Mouse (Mus musculus) midbrain, embryonic 10.5 days (tissue): ENCODE measurements at regions not wholly inside any gene's neighbourhood (a gene's known extent, or its start where the extent isn't known, plus 50 kb on each side); places are given as distances from the start of the nearest gene placed in this dataset.

Experiments
- DNase-seq: peaks from one replicate; pipeline ENCODE4 v3.0.0-alpha.2; 2017; ENCODE audit warnings: low spot score
- H3K27ac ChIP-seq: fragments of 300-500 bp; sonication (generic); replicated peaks from 2 replicates; pipeline ENCODE4 v1.5.1; 2016; ENCODE audit warnings: mild to moderate bottlenecking
- H3K27me3 ChIP-seq: fragments of 300-500 bp; sonication (generic); 2 replicates; pipeline ENCODE4 v1.6.1; 2016; ENCODE audit warnings: low read depth, mild to moderate bottlenecking; ENCODE audit not compliant: poor library complexity, severe bottlenecking
- H3K36me3 ChIP-seq: fragments of 300-500 bp; sonication (generic); 2 replicates; pipeline ENCODE4 v1.6.1; 2016; ENCODE audit warnings: mild to moderate bottlenecking, moderate library complexity
- H3K4me1 ChIP-seq: fragments of 300-500 bp; sonication (generic); 2 replicates; pipeline ENCODE4 v1.6.1; 2016
- H3K4me3 ChIP-seq: fragments of 300-500 bp; sonication (generic); 2 replicates; pipeline ENCODE4 v1.5.1; 2016; ENCODE audit warnings: mild to moderate bottlenecking, moderate library complexity
- H3K9me3 ChIP-seq: fragments of 300-500 bp; sonication (generic); replicated peaks from 2 replicates; pipeline ENCODE4 v1.6.1; 2016; ENCODE audit warnings: mild to moderate bottlenecking
- WGBS: fragments of 180-500 bp; shearing (Covaris S2); methylation state at CpG from one replicate; pipeline ENCODE4 v1.1.7; 2016; 5-methylcytosine and 5-hydroxymethylcytosine counted together

- Histone ChIP-seq H3K4me1 (no peaks in the 10 kb centered on the region), H3K4me3 (no peak overlapping the region), H3K9me3 (no peaks in the 10 kb centered on the region), H3K27ac (no peak overlapping the region), H3K27me3 (no peaks in the 10 kb centered on the region), H3K36me3 (no peaks in the 10 kb centered on the region)
- 31% methylated on average over 12 of the region's 12 CpGs for WGBS
- DNase-seq: no peak
Observed at GRCm38 (mm10) chr7:84800966-84801365, 52.4 kb upstream of the Olfr291 start.

DNA sequence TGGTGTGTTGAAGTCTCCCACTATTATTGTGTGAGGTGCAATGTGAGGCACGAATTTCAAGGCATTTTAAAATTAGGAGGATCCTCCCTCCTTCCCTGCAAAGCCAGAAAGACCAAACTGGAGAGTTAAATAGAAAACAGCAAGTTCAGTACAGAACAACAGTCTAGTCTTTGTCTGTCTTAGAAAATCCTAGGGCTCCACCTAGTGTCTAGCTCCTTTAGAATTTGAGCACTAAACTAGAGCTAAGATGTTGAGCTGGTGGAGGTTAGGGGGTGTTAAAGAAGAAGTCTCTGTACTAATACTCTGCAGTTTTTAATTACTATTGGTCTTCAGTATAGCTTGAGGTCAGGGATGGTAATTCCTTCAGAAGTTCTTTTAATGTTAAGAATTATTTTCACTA lies 58.7 kb upstream of the Olfr291 start:
- DNase-seq: no peak
- no peaks in the 10 kb centered on the region for H3K9me3 ChIP-seq

DNA sequence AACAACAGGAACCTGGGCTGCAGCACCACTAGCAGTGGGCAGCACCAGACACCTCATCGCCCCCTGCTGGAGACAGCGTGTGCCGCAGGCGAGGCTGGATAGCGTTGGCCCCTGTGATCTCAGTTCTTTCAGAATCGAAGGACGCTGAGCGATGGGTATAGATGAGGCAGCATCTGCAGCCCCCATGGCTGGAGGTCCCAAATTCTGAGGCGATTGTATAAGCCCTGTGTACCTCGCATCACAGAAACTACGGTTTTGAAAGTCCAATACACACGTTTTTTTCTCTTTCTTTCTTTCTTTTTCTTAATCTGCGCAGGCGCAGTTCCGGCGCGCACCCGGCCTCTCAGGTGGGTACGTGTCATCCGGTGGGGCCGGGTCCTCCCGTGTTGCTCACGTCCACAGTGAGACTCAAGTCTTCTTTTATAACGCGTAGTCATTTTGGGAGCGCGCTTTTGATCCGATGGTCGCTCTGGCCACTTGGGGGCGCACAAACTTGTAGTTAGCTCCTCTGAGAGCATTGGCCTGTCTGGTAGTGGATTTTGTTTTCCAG lies 74.0 kb upstream of the Olfr291 start:
- Histone ChIP-seq H3K36me3 (no peaks in the 10 kb centered on the region), H3K27ac (peak overlapping the region; percentile 86), H3K4me1 (no peaks in the 10 kb centered on the region), H3K27me3 (no peaks in the 10 kb centered on the region), H3K9me3 (no peaks in the 10 kb centered on the region), H3K4me3 (peak overlapping the region; percentile 63)
- DNase-seq: peak; percentile 87
- WGBS: under 1% methylated on average over 30 of the region's 30 CpGs

More for the DNA sequence above, 58.7 kb upstream of the Olfr291 start:
- no peak overlapping the region for H3K4me3 ChIP-seq
- H3K4me1 ChIP-seq: no peaks in the 10 kb centered on the region
- H3K36me3 ChIP-seq: no peaks in the 10 kb centered on the region
- no peaks in the 10 kb centered on the region for H3K27me3 ChIP-seq
- H3K27ac ChIP-seq: no peak overlapping the region
- 15% methylated on average over 1 of the region's 1 CpGs for WGBS

DNA sequence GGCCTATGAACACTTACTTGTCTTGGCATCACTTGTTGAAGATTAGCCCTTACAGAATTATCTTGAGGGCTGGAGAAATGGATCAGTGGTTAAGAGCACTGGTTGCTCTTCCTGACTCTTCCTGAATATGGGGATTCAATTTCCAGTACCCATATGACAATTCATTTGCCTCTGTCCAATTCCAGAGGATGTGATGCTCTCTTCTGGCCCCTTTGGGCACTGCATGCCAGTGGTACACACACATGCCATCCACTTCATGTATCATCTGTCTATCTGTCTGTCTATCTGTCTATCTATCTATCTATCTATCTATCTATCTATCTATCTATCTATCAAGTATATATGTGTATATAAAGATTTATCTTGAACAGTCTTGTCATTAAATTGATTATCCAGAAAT lies 75.7 kb upstream of the Olfr291 start:
- Histone ChIP-seq H3K4me1 (no peaks in the 10 kb centered on the region), H3K36me3 (no peaks in the 10 kb centered on the region), H3K27me3 (no peaks in the 10 kb centered on the region), H3K4me3 (no peak overlapping the region), H3K9me3 (no peaks in the 10 kb centered on the region), H3K27ac (no peak overlapping the region)
- DNase-seq: no peak

- no peaks in the 10 kb centered on the region for H3K9me3 ChIP-seq
- no peak for DNase-seq
- H3K4me1 ChIP-seq: no peaks in the 10 kb centered on the region
- H3K27ac ChIP-seq: no peak overlapping the region
- 84% methylated on average over 3 of the region's 3 CpGs for WGBS
- H3K4me3 ChIP-seq: no peak overlapping the region
- H3K36me3 ChIP-seq: no peaks in the 10 kb centered on the region
- no peaks in the 10 kb centered on the region for H3K27me3 ChIP-seq
Observed at GRCm38 (mm10) chr7:84756261-84756660, 66.5 kb upstream of the Zfand6 start.

DNA sequence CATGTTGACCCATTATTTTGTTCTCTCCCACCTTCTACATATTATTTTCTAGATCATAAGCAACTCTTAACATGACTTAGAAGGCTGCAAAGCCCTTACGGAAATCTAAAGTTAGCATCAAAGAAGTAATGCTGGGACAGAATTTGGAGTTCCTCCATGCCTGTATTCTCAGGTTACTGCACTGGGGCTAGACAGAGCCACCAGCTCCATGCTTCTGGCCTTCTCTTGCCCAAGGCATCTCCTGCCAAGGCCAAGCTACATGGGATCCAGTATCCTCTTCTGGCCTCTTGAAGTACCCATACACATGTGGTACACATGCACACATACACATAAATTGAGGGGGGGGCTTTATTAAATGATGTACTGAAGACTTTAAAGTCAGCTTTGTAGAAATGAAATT lies 63.6 kb upstream of the Zfand6 start:
- Histone ChIP-seq H3K4me3 (no peak overlapping the region), H3K36me3 (no peaks in the 10 kb centered on the region), H3K9me3 (no peaks in the 10 kb centered on the region), H3K4me1 (peaks cover 8% of the 10 kb centered on the region), H3K27me3 (0 out of 2 replicates have a peak, but pooled peaks cover 6% of the 10 kb centered on the region), H3K27ac (no peak overlapping the region)
- DNase-seq: no peak
- 91% methylated on average over 1 of the region's 1 CpGs for WGBS

DNA sequence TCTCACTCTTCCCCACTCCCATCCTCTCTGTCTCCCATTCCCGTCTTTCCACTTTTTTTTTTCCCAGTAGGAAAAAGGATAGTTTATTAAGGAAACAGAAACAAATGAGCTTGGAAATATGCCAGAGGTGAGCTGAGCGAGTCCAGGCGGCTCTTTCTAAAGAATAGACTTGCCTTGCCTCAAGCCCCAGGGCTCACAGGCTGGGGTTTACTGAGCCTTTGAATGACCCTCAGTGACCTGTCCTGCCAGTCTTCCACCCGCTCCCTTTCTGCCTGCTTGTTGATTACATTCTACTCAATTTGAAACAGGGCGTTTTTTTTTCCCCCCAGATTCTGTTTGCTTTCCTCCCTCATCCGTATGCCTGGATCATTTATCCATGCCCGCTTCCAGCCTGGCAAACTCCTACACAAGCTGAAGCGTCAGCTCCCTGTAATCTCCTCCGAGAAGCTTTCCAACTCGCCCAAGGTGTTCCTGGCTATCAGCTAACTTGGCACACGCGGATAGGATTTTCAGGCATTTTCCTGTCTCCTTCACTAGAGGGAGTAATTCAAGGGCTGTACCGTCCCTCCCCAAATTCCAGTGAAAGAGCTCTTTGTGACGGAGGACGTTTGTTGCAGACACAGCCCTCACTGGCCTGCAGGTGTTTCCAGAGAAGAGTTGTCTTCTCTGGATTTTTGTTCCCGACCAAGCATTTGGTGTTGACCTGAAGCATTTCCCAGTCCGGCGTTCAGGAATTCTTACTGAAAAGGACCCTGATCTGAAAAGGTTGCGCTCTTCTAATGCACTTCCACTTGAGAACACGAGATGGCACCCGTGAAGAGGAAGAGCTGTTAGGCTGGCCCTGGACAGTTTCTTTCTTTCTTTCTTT lies 59.9 kb upstream of the Zfand6 start:
- H3K27ac ChIP-seq: peak overlapping the region; percentile 83
- no peaks in the 10 kb centered on the region for H3K9me3 ChIP-seq
- H3K4me3 ChIP-seq: peak overlapping the region; percentile 54
- WGBS: 5% methylated on average over 21 of the region's 21 CpGs
- H3K4me1 ChIP-seq: peaks cover 8% of the 10 kb centered on the region
- no peaks in the 10 kb centered on the region for H3K36me3 ChIP-seq
- DNase-seq: peak; percentile 68
- H3K27me3 ChIP-seq: 0 out of 2 replicates have a peak, but pooled peaks cover 6% of the 10 kb centered on the region

DNA sequence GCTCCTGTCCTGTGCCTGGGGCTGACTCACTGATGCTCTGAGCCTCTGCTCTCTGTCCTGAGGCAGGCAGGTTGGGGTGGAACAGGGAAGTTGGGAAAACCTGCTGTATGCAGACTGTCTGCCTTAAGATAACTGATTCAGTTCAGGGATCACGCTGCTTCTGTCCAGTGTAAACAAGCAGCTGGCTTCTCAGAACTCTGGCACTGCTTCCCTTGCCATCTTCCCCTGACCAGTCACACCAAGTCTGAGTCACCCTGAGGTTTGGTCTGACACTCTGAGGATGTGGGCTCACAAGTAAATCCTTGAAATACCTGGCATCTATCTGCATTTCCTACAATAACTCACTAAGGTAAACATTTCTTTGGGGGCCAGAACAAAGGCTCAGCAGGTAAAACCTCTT lies 58.1 kb upstream of the Zfand6 start:
- Histone ChIP-seq H3K4me1 (peaks cover 8% of the 10 kb centered on the region), H3K36me3 (no peaks in the 10 kb centered on the region), H3K27me3 (0 out of 2 replicates have a peak, but pooled peaks cover 6% of the 10 kb centered on the region), H3K27ac (no peak overlapping the region), H3K9me3 (no peaks in the 10 kb centered on the region), H3K4me3 (no peak overlapping the region)
- WGBS: 86% methylated on average over 1 of the region's 1 CpGs
- no peak for DNase-seq

DNA sequence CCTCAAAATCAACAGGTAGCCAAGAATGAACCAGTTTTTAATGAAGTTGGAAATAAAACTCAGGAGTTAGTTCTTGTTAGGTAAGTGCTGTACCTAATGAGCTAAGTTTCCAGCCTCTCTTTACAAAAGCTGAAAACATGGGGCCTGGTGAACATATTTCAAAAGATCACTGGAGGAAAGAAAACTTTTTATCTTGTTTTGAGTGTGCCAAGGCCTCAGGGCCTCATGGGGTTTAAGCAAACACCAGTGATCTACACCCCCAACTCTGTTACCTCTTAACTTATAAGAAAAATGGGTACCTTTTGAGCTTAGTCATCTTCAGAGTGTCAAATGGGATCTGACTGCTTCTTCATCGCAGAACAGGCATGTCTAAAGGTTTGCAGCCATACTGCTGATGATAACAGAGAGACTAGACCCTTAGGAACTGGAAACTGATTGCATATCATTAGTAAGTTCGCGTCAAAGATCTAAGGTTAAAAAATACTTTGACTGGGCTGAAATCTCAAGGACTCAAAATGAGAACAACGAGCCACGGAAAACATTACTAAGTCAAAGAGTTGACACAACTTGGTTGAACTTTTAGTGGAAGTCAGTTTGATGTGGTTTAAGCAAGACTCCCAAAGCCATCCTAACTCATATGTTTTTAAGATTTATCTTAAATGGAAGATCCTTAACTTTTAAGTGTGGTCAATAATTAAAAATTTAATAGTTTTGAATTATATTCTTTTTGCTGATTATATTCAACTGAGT lies 54.7 kb upstream of the Zfand6 start:
- no peaks in the 10 kb centered on the region for H3K36me3 ChIP-seq
- 91% methylated on average over 5 of the region's 5 CpGs for WGBS
- 0 out of 2 replicates have a peak, but pooled peaks cover 6% of the 10 kb centered on the region for H3K27me3 ChIP-seq
- no peaks in the 10 kb centered on the region for H3K9me3 ChIP-seq
- no peak overlapping the region for H3K4me3 ChIP-seq
- DNase-seq: no peak
- peaks cover 5% of the 10 kb centered on the region for H3K4me1 ChIP-seq
- H3K27ac ChIP-seq: no peak overlapping the region

GRCm38 (mm10) chr7:84739965-84740390 lies 50.2 kb upstream of the Zfand6 start:
- 30% methylated on average over 2 of the region's 2 CpGs for WGBS

More at GRCm38 (mm10) chr7:84739965-84740390, 50.2 kb upstream of the Zfand6 start:
- H3K27ac ChIP-seq: no peak overlapping the region
- H3K36me3 ChIP-seq: no peaks in the 10 kb centered on the region
- DNase-seq: no peak
- no peaks in the 10 kb centered on the region for H3K4me1 ChIP-seq
- no peaks in the 10 kb centered on the region for H3K27me3 ChIP-seq
- no peak overlapping the region for H3K4me3 ChIP-seq
- H3K9me3 ChIP-seq: no peaks in the 10 kb centered on the region
